Mouse (Mus musculus) lung, embryonic 14.5 days (tissue): ENCODE measurements around the gene Yy2. TPM values are rescaled to one million over a fixed set of nuclear protein-coding genes. Genes with fewer than 3 reads are reported as not detected.

Source experiments
- ATAC-seq: fragments of 200-750 bp; cut with Nextera tagmentation; 2 replicates; pipeline ENCODE4 v1.8.0; 2017; ENCODE audit warnings: mild to moderate bottlenecking, moderate TSS enrichment, moderate library complexity; ENCODE audit not compliant: insufficient read depth
- DNase-seq: peaks from one replicate; pipeline ENCODE4 v3.0.0-alpha.2; 2015
- H3K27ac ChIP-seq: fragments of 300-500 bp; sonication (generic); 2 replicates; pipeline ENCODE4 v1.5.1; 2014; ENCODE audit warnings: low read depth, mild to moderate bottlenecking, moderate library complexity
- H3K27me3 ChIP-seq: fragments of 300-500 bp; sonication (generic); 2 replicates; pipeline ENCODE4 v1.6.1; 2014; ENCODE audit warnings: low read length, control low read depth; ENCODE audit not compliant: insufficient read depth
- H3K36me3 ChIP-seq: fragments of 300-500 bp; sonication (generic); 2 replicates; pipeline ENCODE4 v1.6.1; 2014; ENCODE audit warnings: control low read depth; ENCODE audit not compliant: insufficient read depth
- H3K4me1 ChIP-seq: fragments of 300-500 bp; sonication (generic); 2 replicates; pipeline ENCODE4 v1.6.1; 2014; ENCODE audit warnings: antibody characterized with exemption, control low read depth; ENCODE audit not compliant: insufficient read depth
- H3K4me2 ChIP-seq: fragments of 300-500 bp; sonication (generic); 2 replicates; pipeline ENCODE4 v1.6.1; 2014; ENCODE audit warnings: mild to moderate bottlenecking
- H3K4me3 ChIP-seq: fragments of 300-500 bp; sonication (generic); 2 replicates; pipeline ENCODE4 v1.5.1; 2014; ENCODE audit warnings: low read depth, low read length
- H3K9ac ChIP-seq: fragments of 300-500 bp; sonication (generic); 2 replicates; pipeline ENCODE4 v1.6.1; 2014
- H3K9me3 ChIP-seq: fragments of 300-500 bp; sonication (generic); 2 replicates; pipeline ENCODE4 v1.6.1; 2016; ENCODE audit warnings: low read depth, low read length, control low read depth
- CTCF ChIP-seq: IDR thresholded peaks from 2 replicates; pipeline ENCODE4 v1.5.1; 2016; ENCODE audit warnings: antibody characterized with exemption, low read depth
- WGBS: fragments of 180-500 bp; shearing (Covaris S2); extraction: QIAGEN DNeasy Blood & Tissue Kit; methylation state at CpG from one replicate; pipeline ENCODE4 v1.1.7; 2014; 5-methylcytosine and 5-hydroxymethylcytosine counted together
- polyA plus RNA-seq: library from polyadenylated mRNA; unstranded; fragments of >200 nt; fragmentation: Nextera tagmentation; extraction: Ambion mirVana; gene quantifications from 2 replicates; pipeline ENCODE4 v1.2.1, GENCODE M21; 2014

The Yy2 gene
- polyA plus RNA-seq, 1 experiment from 2014 or later: 6.4 TPM

DNA sequence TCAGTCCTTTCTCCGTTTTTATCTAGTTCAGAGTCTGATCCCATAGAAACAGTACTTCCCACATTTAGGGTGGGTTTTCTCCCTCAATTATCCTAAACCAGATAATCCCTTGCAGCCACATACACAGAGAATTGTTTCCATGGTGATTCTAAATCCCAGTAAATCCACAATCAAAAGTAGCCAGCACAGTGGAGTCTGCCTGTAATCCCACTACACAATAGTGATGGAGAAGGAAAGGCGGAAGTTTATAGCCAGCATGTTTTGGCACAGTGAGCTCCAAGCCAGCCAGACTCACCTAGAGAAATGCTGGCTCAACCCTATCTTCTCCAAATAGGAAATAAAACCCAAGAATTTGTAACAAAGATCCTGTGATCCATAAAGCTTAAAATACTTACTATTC lies 25.8 kb upstream of the Yy2 start:
- no peaks in the 10 kb centered on the region for H3K27me3 ChIP-seq
- no peak overlapping the region for H3K9ac ChIP-seq
- no peak overlapping the region for H3K4me2 ChIP-seq
- H3K4me1 ChIP-seq: no peaks in the 10 kb centered on the region
- H3K27ac ChIP-seq: no peak overlapping the region
- no peak for DNase-seq
- WGBS: 82% methylated on average over 2 of the region's 2 CpGs
- no peaks in the 10 kb centered on the region for H3K9me3 ChIP-seq
- TF ChIP-seq CTCF: no peak
- no peak for ATAC-seq
- H3K36me3 ChIP-seq: 0 out of 2 replicates have a peak, but pooled peaks cover 6% of the 10 kb centered on the region
- H3K4me3 ChIP-seq: no peak overlapping the region

DNA sequence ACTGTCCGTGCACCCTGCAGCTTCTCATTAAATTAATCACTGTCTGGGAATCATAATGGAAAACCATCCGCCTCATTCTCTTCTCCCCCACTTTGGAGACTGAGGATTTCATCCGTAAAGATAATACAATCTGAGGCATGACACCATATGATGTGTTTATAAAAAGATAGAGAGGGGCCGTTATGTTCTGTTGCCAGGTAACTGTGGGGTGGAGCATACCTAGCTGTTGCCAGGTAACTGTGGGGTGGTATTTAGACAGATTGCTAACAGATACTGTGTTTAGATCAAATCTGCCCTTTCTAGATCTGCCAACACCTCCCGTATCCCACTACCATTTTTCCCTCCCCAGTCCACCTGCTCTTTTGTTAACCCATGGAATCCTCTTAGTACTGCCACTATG lies 18.2 kb upstream of the Yy2 start:
- no peaks in the 10 kb centered on the region for H3K4me1 ChIP-seq
- DNase-seq (no peak), ATAC-seq (no peak)
- whole genome bisulfite sequencing: 56% methylated on average over 5 of the region's 5 CpGs
- no peak overlapping the region for H3K4me3 ChIP-seq
- no peak for TF ChIP-seq CTCF
- no peaks in the 10 kb centered on the region for H3K9me3 ChIP-seq
- 0 out of 2 replicates have a peak, but pooled peaks cover 9% of the 10 kb centered on the region for H3K36me3 ChIP-seq
- H3K4me2 ChIP-seq: no peak overlapping the region
- no peaks in the 10 kb centered on the region for H3K27me3 ChIP-seq
- no peak overlapping the region for H3K9ac ChIP-seq
- no peak overlapping the region for H3K27ac ChIP-seq

- no peak overlapping the region for H3K4me3 ChIP-seq
- DNase-seq (no peak), ATAC-seq (no peak)
- no peaks in the 10 kb centered on the region for H3K27me3 ChIP-seq
- H3K9me3 ChIP-seq: no peaks in the 10 kb centered on the region
- no peak overlapping the region for H3K4me2 ChIP-seq
- H3K36me3 ChIP-seq: 0 out of 2 replicates have a peak, but pooled peaks cover 9% of the 10 kb centered on the region
- TF ChIP-seq CTCF: no peak
- H3K9ac ChIP-seq: no peak overlapping the region
- H3K4me1 ChIP-seq: no peaks in the 10 kb centered on the region
- no peak overlapping the region for H3K27ac ChIP-seq
Measured at GRCm38 (mm10) chrX:157586397-157586796, 17.6 kb upstream of the Yy2 start.

- H3K4me1 ChIP-seq: no peaks in the 10 kb centered on the region
- no peaks in the 10 kb centered on the region for H3K9me3 ChIP-seq
- 0 out of 2 replicates have a peak, but pooled peaks cover 8% of the 10 kb centered on the region for H3K36me3 ChIP-seq
- ATAC-seq (no peak), DNase-seq (no peak)
- TF ChIP-seq CTCF: no peak
- H3K27me3 ChIP-seq: no peaks in the 10 kb centered on the region
- H3K4me3 ChIP-seq: no peak overlapping the region
- no peak overlapping the region for H3K4me2 ChIP-seq
- H3K9ac ChIP-seq: no peak overlapping the region
- 86% methylated on average over 6 of the region's 6 CpGs for WGBS
- H3K27ac ChIP-seq: no peak overlapping the region
Measured at GRCm38 (mm10) chrX:157579108-157579614, 10.4 kb upstream of the Yy2 start.

- ATAC-seq (no peak), DNase-seq (no peak)
- 0 out of 2 replicates have a peak, but pooled peaks cover 8% of the 10 kb centered on the region for H3K36me3 ChIP-seq
- WGBS: 70% methylated on average over 2 of the region's 2 CpGs
- no peak overlapping the region for H3K9ac ChIP-seq
- no peak for TF ChIP-seq CTCF
- no peaks in the 10 kb centered on the region for H3K4me1 ChIP-seq
- H3K9me3 ChIP-seq: no peaks in the 10 kb centered on the region
- H3K27ac ChIP-seq: no peak overlapping the region
- H3K4me3 ChIP-seq: no peak overlapping the region
- H3K27me3 ChIP-seq: no peaks in the 10 kb centered on the region
- no peak overlapping the region for H3K4me2 ChIP-seq
Measured at GRCm38 (mm10) chrX:157574683-157575082, 5.9 kb upstream of the Yy2 start.

GRCm38 (mm10) chrX:157563794-157564193 lies 5.0 kb downstream of the Yy2 start:
- Histone ChIP-seq H3K4me1 (no peaks in the 10 kb centered on the region), H3K9ac (no peak overlapping the region), H3K4me3 (no peak overlapping the region), H3K4me2 (no peak overlapping the region), H3K9me3 (no peaks in the 10 kb centered on the region), H3K36me3 (peaks cover 13% of the 10 kb centered on the region), H3K27me3 (no peaks in the 10 kb centered on the region), H3K27ac (no peak overlapping the region)
- TF ChIP-seq CTCF: 0 out of 2 replicates have a peak, but pooled peaks have one; percentile 15
- 72% methylated on average over 10 of the region's 10 CpGs for WGBS
- DNase-seq (peak; percentile 1), ATAC-seq (no peak)

- Histone ChIP-seq H3K4me3 (no peak overlapping the region), H3K27me3 (no peaks in the 10 kb centered on the region), H3K4me1 (no peaks in the 10 kb centered on the region), H3K9me3 (no peaks in the 10 kb centered on the region), H3K36me3 (0 out of 2 replicates have a peak, but pooled peaks cover 3% of the 10 kb centered on the region), H3K9ac (no peak overlapping the region), H3K4me2 (no peak overlapping the region), H3K27ac (no peak overlapping the region)
- DNase-seq: peak; percentile 9
- WGBS: 20% methylated on average over 3 of the region's 3 CpGs
- ATAC-seq: no peak; the same call in 1 of the 2 replicates
- TF ChIP-seq CTCF: no peak
Measured at GRCm38 (mm10) chrX:157547082-157547481, 21.7 kb downstream of the Yy2 start.

Other genes starting within 250 kb of the Yy2 start
- gene Phex, start 153.7 kb downstream of the Yy2 start, polyA plus RNA-seq: 2.2 and 2.6 TPM in 2 replicates
- 81.1 and 95.3 TPM in 2 replicates for gene Sms, start 76.7 kb downstream of the Yy2 start, polyA plus RNA-seq
- gene Mbtps2, start 29.7 kb upstream of the Yy2 start, polyA plus RNA-seq: 24.8 and 25.3 TPM in 2 replicates
- 33.0 and 35.3 TPM in 2 replicates for gene Smpx, start 129.9 kb upstream of the Yy2 start, polyA plus RNA-seq
- 1.3 and 1.5 TPM in 2 replicates for gene Klhl34, start 249.4 kb upstream of the Yy2 start, polyA plus RNA-seq